Mouse (Mus musculus): Measurements from ENCODE around the gene Kif26b. TPM values are rescaled to one million over a fixed set of nuclear protein-coding genes. Genes with fewer than 3 reads are reported as not detected.

Kif26b gene
- polyA plus RNA-seq, 1 experiment, result 0.16 TPM

DNA sequence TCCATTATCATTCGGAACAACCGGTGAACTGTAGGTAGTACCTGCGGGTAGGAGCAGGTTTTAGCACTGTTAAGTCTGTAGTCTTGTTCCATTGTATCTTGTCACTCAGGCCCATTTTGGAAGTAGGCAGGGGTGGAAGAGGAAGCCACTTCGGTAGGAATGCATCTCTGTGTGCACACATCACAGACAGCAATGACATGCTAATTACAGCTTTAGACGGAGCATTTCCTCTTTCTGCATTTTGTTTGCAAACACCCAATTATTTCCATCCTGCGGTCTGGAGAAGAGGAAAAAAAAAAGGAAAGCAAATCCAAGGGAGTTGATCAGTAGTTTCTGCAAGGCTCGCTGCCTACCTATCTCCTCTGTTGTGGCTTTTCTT is 219.3 kb downstream of the Kif26b start:
- H3K27ac ChIP-seq (ENCODE audit: control insufficient read depth, insufficient read depth, low read length), result no peak overlapping the region
- 88% methylated on average over 7 of the region's 7 CpGs for WGBS
- no peaks in the 10 kb centered on the region for H3K27me3 ChIP-seq (ENCODE audit: control insufficient read depth, insufficient read depth, low read length)
- H3K4me1 ChIP-seq (replicated peaks; ENCODE audit: control insufficient read depth, insufficient read depth, low read length), result no peaks in the 10 kb centered on the region
- no peak overlapping the region for H3K4me3 ChIP-seq (ENCODE audit: control insufficient read depth, insufficient read depth, low read length)
- no peaks in the 10 kb centered on the region for H3K36me3 ChIP-seq (ENCODE audit: control insufficient read depth, insufficient read depth, low read length)
- TF ChIP-seq CTCF (IDR thresholded peaks at IDR 0.05; ENCODE audit: borderline replicate concordance, control insufficient read depth, extremely low read depth, insufficient read depth, low read length, poor library complexity) (no peak), POLR2A (IDR thresholded peaks at IDR 0.05; ENCODE audit: control insufficient read depth, extremely low read depth, insufficient read depth, low read length, poor library complexity) (no peak)
- DNase-seq, result no peak

DNA sequence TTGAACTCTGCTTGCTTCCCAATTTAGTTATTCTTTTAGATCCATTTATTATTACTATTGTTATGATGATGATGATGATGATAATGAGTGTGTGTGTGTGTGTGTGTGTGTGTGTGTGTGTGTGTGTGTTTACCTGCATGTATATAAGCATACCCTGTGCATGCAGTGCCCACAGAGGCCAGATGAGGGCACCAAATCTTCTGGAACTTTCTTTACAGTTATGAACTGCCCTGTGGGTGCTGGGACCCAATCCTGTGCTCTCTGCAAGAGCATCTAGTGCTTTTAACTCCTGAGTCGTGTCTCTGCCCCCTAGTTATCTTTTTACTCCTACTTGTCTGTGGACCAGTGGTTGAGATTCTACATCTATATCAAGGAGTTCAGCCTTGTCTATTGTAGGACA is 219.7 kb downstream of the Kif26b start:
- no peak for TF ChIP-seq CTCF (IDR thresholded peaks at IDR 0.05; ENCODE audit: borderline replicate concordance, control insufficient read depth, extremely low read depth, insufficient read depth, low read length, poor library complexity)
- H3K27ac ChIP-seq (ENCODE audit: control insufficient read depth, insufficient read depth, low read length), result no peak overlapping the region
- WGBS, result 87% methylated on average over 1 of the region's 1 CpGs
- H3K4me1 ChIP-seq (replicated peaks; ENCODE audit: control insufficient read depth, insufficient read depth, low read length), result no peaks in the 10 kb centered on the region
- no peak overlapping the region for H3K4me3 ChIP-seq (ENCODE audit: control insufficient read depth, insufficient read depth, low read length)
- peak; percentile 14 for DNase-seq
- no peaks in the 10 kb centered on the region for H3K27me3 ChIP-seq (ENCODE audit: control insufficient read depth, insufficient read depth, low read length)
- H3K36me3 ChIP-seq (ENCODE audit: control insufficient read depth, insufficient read depth, low read length), result no peaks in the 10 kb centered on the region

DNA sequence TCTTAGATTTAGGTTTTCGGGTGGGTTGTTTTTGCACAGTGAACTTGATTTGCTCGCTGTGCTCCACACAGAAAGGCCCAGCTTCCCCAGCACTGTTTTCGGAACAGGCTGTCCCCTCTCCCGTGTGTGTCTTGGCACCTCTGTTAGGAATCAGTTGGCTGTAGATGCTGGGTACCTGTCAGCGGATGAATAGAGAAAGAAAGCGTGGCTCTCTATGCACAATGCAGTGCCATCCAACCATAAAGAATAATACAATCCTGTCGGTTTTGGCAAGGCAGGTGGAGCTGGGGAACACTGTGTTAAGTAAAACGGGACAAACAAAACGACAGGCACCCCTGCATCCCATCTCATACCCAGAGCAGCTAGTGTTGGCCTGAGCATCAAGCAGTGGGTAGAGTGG is 220.9 kb downstream of the Kif26b start:
- Histone ChIP-seq H3K4me1 (replicated peaks; ENCODE audit: control insufficient read depth, insufficient read depth, low read length) (no peaks in the 10 kb centered on the region), H3K4me3 (ENCODE audit: control insufficient read depth, insufficient read depth, low read length) (no peak overlapping the region), H3K27ac (ENCODE audit: control insufficient read depth, insufficient read depth, low read length) (no peak overlapping the region), H3K36me3 (ENCODE audit: control insufficient read depth, insufficient read depth, low read length) (no peaks in the 10 kb centered on the region), H3K27me3 (ENCODE audit: control insufficient read depth, insufficient read depth, low read length) (no peaks in the 10 kb centered on the region)
- DNase-seq, result no peak
- TF ChIP-seq POLR2A (IDR thresholded peaks at IDR 0.05; ENCODE audit: control insufficient read depth, extremely low read depth, insufficient read depth, low read length, poor library complexity), result no peak
- TF ChIP-seq CTCF (IDR thresholded peaks at IDR 0.05; ENCODE audit: borderline replicate concordance, control insufficient read depth, extremely low read depth, insufficient read depth, low read length, poor library complexity), result no peak
- 93% methylated on average over 9 of the region's 9 CpGs for WGBS

DNA sequence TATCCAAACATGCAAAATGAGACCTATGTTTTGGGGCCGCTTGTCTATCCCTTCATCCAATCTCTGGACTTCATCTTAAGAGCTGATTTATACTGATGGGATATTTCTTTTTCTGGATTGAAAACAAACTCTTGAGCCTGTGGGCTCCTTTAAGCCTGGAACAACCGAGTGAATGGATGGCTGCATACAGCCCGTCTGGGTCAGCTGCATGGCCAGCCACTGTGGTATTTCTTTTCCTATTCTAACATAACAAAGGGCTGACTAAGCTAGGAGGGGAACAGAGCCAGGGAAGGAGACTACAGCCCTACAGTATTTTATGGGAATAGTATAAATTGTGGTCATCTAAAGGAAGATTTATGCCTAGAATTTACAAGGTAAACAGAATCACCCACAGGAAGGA is 229.5 kb downstream of the Kif26b start:
- Histone ChIP-seq H3K4me1 (replicated peaks; ENCODE audit: control insufficient read depth, insufficient read depth, low read length) (no peaks in the 10 kb centered on the region), H3K4me3 (ENCODE audit: control insufficient read depth, insufficient read depth, low read length) (no peak overlapping the region), H3K27me3 (ENCODE audit: control insufficient read depth, insufficient read depth, low read length) (no peaks in the 10 kb centered on the region), H3K36me3 (ENCODE audit: control insufficient read depth, insufficient read depth, low read length) (no peaks in the 10 kb centered on the region), H3K27ac (ENCODE audit: control insufficient read depth, insufficient read depth, low read length) (no peak overlapping the region)
- TF ChIP-seq POLR2A (IDR thresholded peaks at IDR 0.05; ENCODE audit: control insufficient read depth, extremely low read depth, insufficient read depth, low read length, poor library complexity) (no peak), CTCF (IDR thresholded peaks at IDR 0.05; ENCODE audit: borderline replicate concordance, control insufficient read depth, extremely low read depth, insufficient read depth, low read length, poor library complexity) (no peak)
- WGBS, result 84% methylated on average over 3 of the region's 3 CpGs
- no peak for DNase-seq

DNA sequence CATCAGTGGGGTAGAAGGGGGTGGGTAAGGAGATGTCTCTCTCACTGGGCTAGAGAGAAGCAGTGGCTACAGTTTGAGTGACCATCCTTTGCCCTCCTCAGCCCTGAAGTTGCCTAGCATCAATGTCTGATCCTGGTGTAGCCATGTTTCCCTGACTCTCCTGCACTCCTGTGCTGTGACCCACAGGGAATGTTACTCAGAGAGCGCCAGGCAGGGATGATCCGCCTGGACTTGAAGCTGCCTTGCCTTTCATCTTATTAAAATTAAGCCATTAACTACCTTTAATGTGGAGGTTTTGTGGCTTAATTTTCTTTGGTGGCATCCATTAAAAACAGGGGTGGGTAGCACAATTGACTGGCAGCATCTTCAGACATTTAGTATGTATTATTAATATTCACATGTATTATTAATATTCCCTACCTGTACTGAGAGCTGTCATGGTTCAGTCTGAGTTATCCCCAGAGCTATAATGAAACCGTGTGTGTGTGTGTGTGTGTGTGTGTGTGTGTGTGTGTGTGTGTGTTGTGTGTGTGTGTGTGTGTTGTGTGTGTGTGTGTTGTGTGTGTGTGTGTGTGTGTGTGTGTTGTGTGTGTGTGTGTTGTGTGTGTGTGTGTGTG is 233.3 kb downstream of the Kif26b start:
- no peak for TF ChIP-seq POLR2A (IDR thresholded peaks at IDR 0.05; ENCODE audit: control insufficient read depth, extremely low read depth, insufficient read depth, low read length, poor library complexity)
- TF ChIP-seq CTCF (IDR thresholded peaks at IDR 0.05; ENCODE audit: borderline replicate concordance, control insufficient read depth, extremely low read depth, insufficient read depth, low read length, poor library complexity), result no peak
- Histone ChIP-seq H3K27me3 (ENCODE audit: control insufficient read depth, insufficient read depth, low read length) (no peaks in the 10 kb centered on the region), H3K4me1 (replicated peaks; ENCODE audit: control insufficient read depth, insufficient read depth, low read length) (no peaks in the 10 kb centered on the region), H3K4me3 (ENCODE audit: control insufficient read depth, insufficient read depth, low read length) (no peak overlapping the region), H3K27ac (ENCODE audit: control insufficient read depth, insufficient read depth, low read length) (no peak overlapping the region), H3K36me3 (ENCODE audit: control insufficient read depth, insufficient read depth, low read length) (no peaks in the 10 kb centered on the region)
- no peak for DNase-seq
- 93% methylated on average over 3 of the region's 3 CpGs for WGBS

DNA sequence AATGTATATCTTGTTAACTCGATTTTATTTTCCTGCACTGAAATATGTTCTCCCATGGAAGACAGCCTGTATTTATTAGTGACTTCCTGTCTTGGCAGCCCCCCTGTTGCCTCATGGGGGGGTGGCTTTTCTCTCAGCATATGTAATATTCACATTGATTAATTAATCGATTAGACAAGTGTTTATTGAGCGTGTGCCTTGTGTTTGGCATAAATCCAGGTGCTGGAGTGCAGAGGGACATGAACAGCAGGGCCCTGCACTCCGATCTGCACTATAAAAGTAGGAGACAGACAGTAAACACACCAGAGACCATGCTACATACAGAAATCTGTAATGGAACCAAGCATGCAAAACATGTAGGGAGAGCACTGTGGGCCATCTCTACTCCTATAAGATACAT is 236.0 kb downstream of the Kif26b start:
- no peak for TF ChIP-seq CTCF (IDR thresholded peaks at IDR 0.05; ENCODE audit: borderline replicate concordance, control insufficient read depth, extremely low read depth, insufficient read depth, low read length, poor library complexity)
- TF ChIP-seq POLR2A (IDR thresholded peaks at IDR 0.05; ENCODE audit: control insufficient read depth, extremely low read depth, insufficient read depth, low read length, poor library complexity), result no peak
- no peak overlapping the region for H3K4me3 ChIP-seq (ENCODE audit: control insufficient read depth, insufficient read depth, low read length)
- no peaks in the 10 kb centered on the region for H3K36me3 ChIP-seq (ENCODE audit: control insufficient read depth, insufficient read depth, low read length)
- WGBS, result 86% methylated on average over 4 of the region's 4 CpGs
- no peak for DNase-seq
- no peak overlapping the region for H3K27ac ChIP-seq (ENCODE audit: control insufficient read depth, insufficient read depth, low read length)
- no peaks in the 10 kb centered on the region for H3K4me1 ChIP-seq (replicated peaks; ENCODE audit: control insufficient read depth, insufficient read depth, low read length)
- no peaks in the 10 kb centered on the region for H3K27me3 ChIP-seq (ENCODE audit: control insufficient read depth, insufficient read depth, low read length)

DNA sequence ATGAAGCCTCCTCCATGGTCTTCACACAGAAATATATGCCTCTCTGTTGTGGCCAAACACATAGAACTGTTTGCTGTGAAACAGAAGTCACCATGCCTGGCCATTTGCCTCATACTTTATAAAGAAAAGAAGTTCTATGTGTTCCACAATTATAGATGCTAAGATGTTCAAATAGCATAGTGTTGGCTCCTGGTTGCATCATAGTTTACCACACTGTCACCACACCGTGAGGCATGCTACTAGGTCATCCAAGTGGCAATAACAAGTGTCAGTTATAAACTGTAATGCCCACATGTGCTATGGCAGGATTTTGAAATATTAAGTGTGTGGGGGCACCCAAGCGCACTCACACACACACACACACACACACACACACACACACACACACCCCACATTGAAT is 236.7 kb downstream of the Kif26b start:
- TF ChIP-seq CTCF (IDR thresholded peaks at IDR 0.05; ENCODE audit: borderline replicate concordance, control insufficient read depth, extremely low read depth, insufficient read depth, low read length, poor library complexity), result no peak
- no peak for TF ChIP-seq POLR2A (IDR thresholded peaks at IDR 0.05; ENCODE audit: control insufficient read depth, extremely low read depth, insufficient read depth, low read length, poor library complexity)
- Histone ChIP-seq H3K27ac (ENCODE audit: control insufficient read depth, insufficient read depth, low read length) (no peak overlapping the region), H3K27me3 (ENCODE audit: control insufficient read depth, insufficient read depth, low read length) (no peaks in the 10 kb centered on the region), H3K36me3 (ENCODE audit: control insufficient read depth, insufficient read depth, low read length) (no peaks in the 10 kb centered on the region), H3K4me3 (ENCODE audit: control insufficient read depth, insufficient read depth, low read length) (no peak overlapping the region), H3K4me1 (replicated peaks; ENCODE audit: control insufficient read depth, insufficient read depth, low read length) (no peaks in the 10 kb centered on the region)
- DNase-seq, result no peak
- 92% methylated on average over 2 of the region's 2 CpGs for WGBS
